Mouse (Mus musculus) bone marrow, adult 2 months (tissue): Measurements from ENCODE around the gene Spindoc.

Source experiments
- CTCF ChIP-seq: fragments of 200-500 bp; IDR thresholded peaks from 2 replicates; pipeline ENCODE4 v1.5.1; 2011; ENCODE audit warnings: low read length, control low read depth; ENCODE audit not compliant: control insufficient read depth, insufficient read depth
- POLR2A ChIP-seq: fragments of 200-500 bp; IDR thresholded peaks from 2 replicates; pipeline ENCODE4 v1.6.1; 2011; ENCODE audit warnings: low read depth, mild to moderate bottlenecking, control low read depth, low read length, borderline replicate concordance; ENCODE audit not compliant: control insufficient read depth

DNA sequence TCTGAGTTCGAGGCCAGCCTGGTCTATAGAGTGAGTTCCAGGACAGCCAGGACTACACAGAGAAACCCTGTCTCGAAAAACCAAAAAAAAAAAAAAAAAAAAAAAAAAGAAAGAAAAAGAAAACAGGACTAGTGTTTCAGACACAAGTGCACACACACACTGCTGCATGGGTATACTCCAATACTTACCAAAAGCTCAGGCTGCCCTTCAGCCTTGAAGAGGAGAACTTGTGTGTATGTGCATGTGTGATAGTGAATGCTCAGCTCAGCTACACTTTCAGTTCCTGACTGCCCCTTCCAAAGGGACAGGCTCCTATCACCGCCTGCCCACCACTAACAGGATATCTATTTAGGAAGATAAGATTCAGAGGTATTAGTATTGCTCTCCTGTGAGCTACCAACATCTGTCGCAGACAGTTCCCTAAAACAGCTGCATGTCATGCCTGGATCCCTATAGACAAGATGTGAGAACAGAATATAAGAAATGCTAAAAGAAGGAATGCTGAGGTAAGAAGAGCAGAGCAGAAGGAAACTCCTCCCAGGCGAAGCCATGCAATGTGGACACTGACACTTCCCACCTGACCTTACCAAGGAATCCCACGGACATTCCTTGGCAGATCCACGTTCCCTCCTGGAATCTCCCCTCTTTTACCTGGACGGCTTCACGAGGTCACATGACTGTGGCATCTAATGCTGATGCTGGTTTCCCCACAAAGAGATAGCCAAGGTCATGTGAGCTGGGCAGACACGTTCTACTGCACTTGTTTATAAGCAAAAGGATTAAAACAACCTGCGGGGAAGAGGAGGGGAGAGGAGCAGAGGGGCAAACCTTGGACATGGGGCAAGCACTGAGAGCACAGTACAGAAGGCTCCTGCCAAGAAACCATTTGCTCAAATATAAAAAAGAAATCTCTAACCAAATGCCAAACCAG is 77.1 kb downstream of the Spindoc start:
- TF ChIP-seq CTCF (no peak), POLR2A (no peak)
